Mouse (Mus musculus) ES-CJ7 (cell line): ENCODE results near the gene Slain1.

ENCODE experiments used
- DNase-seq: peaks from one replicate; pipeline ENCODE4 v3.0.0; 2011; ENCODE audit warnings: low read depth, low spot score

The Slain1 gene

GRCm38 (mm10) chr14:103666347-103666954 is 16.4 kb downstream of the Slain1 start:
- no peak for DNase-seq

- no peak for DNase-seq
Observed at GRCm38 (mm10) chr14:103667036-103667435, 17.0 kb downstream of the Slain1 start.

- peak; percentile 8 for DNase-seq
Observed at GRCm38 (mm10) chr14:103679395-103680217, 29.6 kb downstream of the Slain1 start.

GRCm38 (mm10) chr14:103680285-103680819 is 30.3 kb downstream of the Slain1 start:
- no peak for DNase-seq

- no peak for DNase-seq
Observed at GRCm38 (mm10) chr14:103682633-103683390, 32.8 kb downstream of the Slain1 start.

GRCm38 (mm10) chr14:103686994-103687393 is 37.0 kb downstream of the Slain1 start:
- no peak for DNase-seq

GRCm38 (mm10) chr14:103694295-103694694 is 44.3 kb downstream of the Slain1 start:
- peak; percentile 67 for DNase-seq

GRCm38 (mm10) chr14:103695620-103696019 is 45.6 kb downstream of the Slain1 start:
- DNase-seq, result no peak

GRCm38 (mm10) chr14:103697101-103697500 is 47.1 kb downstream of the Slain1 start:
- DNase-seq, result no peak

GRCm38 (mm10) chr14:103699308-103699707 is 49.3 kb downstream of the Slain1 start:
- no peak for DNase-seq

GRCm38 (mm10) chr14:103702516-103702915 is 52.5 kb downstream of the Slain1 start:
- DNase-seq, result no peak

- no peak for DNase-seq
Observed at GRCm38 (mm10) chr14:103704771-103705170, 54.7 kb downstream of the Slain1 start.

GRCm38 (mm10) chr14:103706347-103706746 is 56.3 kb downstream of the Slain1 start:
- DNase-seq, result no peak

- no peak for DNase-seq
Observed at GRCm38 (mm10) chr14:103708601-103709000, 58.6 kb downstream of the Slain1 start.

GRCm38 (mm10) chr14:103709261-103709660 is 59.2 kb downstream of the Slain1 start:
- DNase-seq, result peak; percentile 34

- DNase-seq, result no peak
Observed at GRCm38 (mm10) chr14:103712986-103713385, 63.0 kb downstream of the Slain1 start.

- no peak for DNase-seq
Observed at GRCm38 (mm10) chr14:103717516-103717915, 67.5 kb downstream of the Slain1 start.

- DNase-seq, result no peak
Observed at GRCm38 (mm10) chr14:103717979-103718378, 68.0 kb downstream of the Slain1 start.

- no peak for DNase-seq
Observed at GRCm38 (mm10) chr14:103718393-103718792, 68.4 kb downstream of the Slain1 start.

- DNase-seq, result peak; percentile 91
Observed at GRCm38 (mm10) chr14:103718836-103719575, 69.0 kb downstream of the Slain1 start.

- DNase-seq, result no peak
Observed at GRCm38 (mm10) chr14:103720163-103720562, 70.1 kb downstream of the Slain1 start.
